In the genomic region with DNA sequence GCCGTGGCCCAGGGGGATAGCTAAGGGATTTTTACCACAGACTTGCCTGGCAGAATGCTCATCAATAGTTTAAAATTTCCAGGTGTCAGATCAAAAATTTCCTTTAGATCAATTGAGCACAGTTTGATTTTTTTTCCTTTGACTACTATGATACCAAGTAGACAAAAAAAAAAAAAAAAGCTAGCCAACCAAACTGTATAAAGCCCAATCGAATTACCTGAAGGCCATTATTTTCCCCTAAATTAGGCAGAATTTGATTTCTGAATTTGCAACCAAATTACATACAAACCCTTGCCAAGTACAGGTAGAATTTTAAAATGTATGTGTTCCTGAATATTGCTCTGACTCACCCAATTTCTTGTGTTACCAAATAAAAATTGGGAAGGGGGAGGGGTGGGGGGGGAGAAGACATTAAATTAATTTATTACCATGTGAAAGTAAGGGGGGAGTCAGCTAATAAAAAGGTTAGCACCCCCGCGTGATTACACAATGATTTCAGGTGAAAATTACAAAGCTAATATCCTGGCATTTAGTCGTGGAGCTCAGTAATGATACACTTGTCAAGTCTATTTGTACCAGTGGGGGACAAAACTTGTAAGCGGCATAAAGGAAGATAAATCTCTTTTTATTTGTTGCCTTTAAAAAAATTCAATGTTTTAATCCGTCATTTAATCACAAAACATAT, we compare ENCODE assay signal across 12 mouse cellular contexts.
DNase-seq lines count a peak whose midpoint lies in the region; ATAC-seq lines count a peak whose summit lies in the region.
"Had no signal": no experiment of that assay in that cellular context is flagged by ENCODE, and none has a peak within 500 bp of the region (broad histone marks: within the 10 kb centered on the region; RNA-seq: fewer than 3 reads in every experiment).

No protein-coding gene starts in this region.

- H3K4me3 ChIP-seq in forebrain, embryonic 12.5 days (replicated peaks), result no peak overlapping the region
- H3K4me3 ChIP-seq in forebrain, embryonic 10.5 days, result no peak overlapping the region
- no peak overlapping the region for H3K4me3 ChIP-seq in lung, embryonic 15.5 days
- peak overlapping the region; percentile 67 for H3K4me3 ChIP-seq in brown adipose tissue, adult 24 weeks (ENCODE audit: insufficient read depth, low read depth, low read length)
- peak overlapping the region; percentile 23; the same call in 1 of the 2 replicates for H3K4me3 ChIP-seq in neural tube, embryonic 14.5 days (ENCODE audit: low read depth, low read length)
- H3K4me3 ChIP-seq: heart, embryonic 13.5 days had no signal

- no peaks in the 10 kb centered on the region for H3K36me3 ChIP-seq in forebrain, embryonic 12.5 days (replicated peaks)
- no peaks in the 10 kb centered on the region for H3K36me3 ChIP-seq in forebrain, embryonic 10.5 days (replicated peaks)
- H3K36me3 ChIP-seq in lung, embryonic 15.5 days, result no peaks in the 10 kb centered on the region
- H3K36me3 ChIP-seq in neural tube, embryonic 14.5 days (ENCODE audit: control insufficient read depth, insufficient read depth, low read length), result no peaks in the 10 kb centered on the region
- H3K36me3 ChIP-seq: heart, embryonic 13.5 days had no signal

- peaks cover 28% of the 10 kb centered on the region for H3K4me1 ChIP-seq in forebrain, embryonic 12.5 days
- H3K4me1 ChIP-seq in forebrain, embryonic 10.5 days, result peaks cover 21% of the 10 kb centered on the region
- peaks cover 29% of the 10 kb centered on the region for H3K4me1 ChIP-seq in lung, embryonic 15.5 days
- H3K4me1 ChIP-seq in brown adipose tissue, adult 24 weeks (ENCODE audit: control insufficient read depth, insufficient read depth, insufficient read length, low read length), result peaks cover 20% of the 10 kb centered on the region
- H3K4me1 ChIP-seq in neural tube, embryonic 14.5 days (ENCODE audit: control insufficient read depth, insufficient read depth, low read length), result peaks cover 21% of the 10 kb centered on the region

- H3K4me2 ChIP-seq in forebrain, embryonic 12.5 days, result peak overlapping the region; percentile 32; the same call in 1 of the 2 replicates
- peak overlapping the region; percentile 44 for H3K4me2 ChIP-seq in lung, embryonic 15.5 days
- H3K4me2 ChIP-seq in neural tube, embryonic 14.5 days (ENCODE audit: low read depth, low read length), result peak overlapping the region; percentile 50

- no peak overlapping the region for H3K9ac ChIP-seq in forebrain, embryonic 12.5 days
- 0 out of 2 replicates have a peak overlapping the region, but pooled peaks have one; percentile 10 for H3K9ac ChIP-seq in lung, embryonic 15.5 days
- peak overlapping the region; percentile 52; the same call in 1 of the 2 replicates for H3K9ac ChIP-seq in neural tube, embryonic 14.5 days (replicated peaks; ENCODE audit: low read depth, low read length)

- H3K9me3 ChIP-seq in forebrain, embryonic 12.5 days, result no peaks in the 10 kb centered on the region
- H3K9me3 ChIP-seq in forebrain, embryonic 10.5 days, result no peaks in the 10 kb centered on the region
- no peaks in the 10 kb centered on the region for H3K9me3 ChIP-seq in lung, embryonic 15.5 days
- H3K9me3 ChIP-seq in neural tube, embryonic 14.5 days (ENCODE audit: control insufficient read depth, low read length), result no peaks in the 10 kb centered on the region
- H3K9me3 ChIP-seq: heart, embryonic 13.5 days had no signal

- H3K27me3 ChIP-seq in forebrain, embryonic 12.5 days, result peaks cover 82% of the 10 kb centered on the region
- H3K27me3 ChIP-seq in forebrain, embryonic 10.5 days (ENCODE audit: poor library complexity, severe bottlenecking), result peaks cover 100% of the 10 kb centered on the region
- no peaks in the 10 kb centered on the region for H3K27me3 ChIP-seq in lung, embryonic 15.5 days
- H3K27me3 ChIP-seq in neural tube, embryonic 14.5 days (ENCODE audit: control insufficient read depth, insufficient read depth, low read length), result peaks cover 2% of the 10 kb centered on the region; the same call in 1 of the 2 replicates

- 81% methylated on average over 7 of the region's 7 CpGs for WGBS in forebrain, embryonic 12.5 days
- WGBS in forebrain, embryonic 10.5 days, result 80% methylated on average over 7 of the region's 7 CpGs
- 84% methylated on average over 7 of the region's 7 CpGs for WGBS in lung, embryonic 15.5 days
- WGBS in neural tube, embryonic 14.5 days, result 49% methylated on average over 7 of the region's 7 CpGs

- DNase-seq in forebrain, embryonic 10.5 days (ENCODE audit: extremely low spot score, low spot score), result no peak
- DNase-seq in lung, postnatal 10 days, result no peak
- DNase-seq in kidney, postnatal 36 days, result no peak
- DNase-seq: B cell, adult 2 months; right cerebral cortex, postnatal 25 days; thymus, postnatal 25 days had no signal

- H3K27ac ChIP-seq in forebrain, embryonic 12.5 days, result no peak overlapping the region
- no peak overlapping the region for H3K27ac ChIP-seq in forebrain, embryonic 10.5 days
- H3K27ac ChIP-seq in lung, embryonic 15.5 days, result peak overlapping the region; percentile 41; the same call in 1 of the 2 replicates
- H3K27ac ChIP-seq in brown adipose tissue, adult 24 weeks (replicated peaks; ENCODE audit: low read depth, low read length), result peak overlapping the region; percentile 93
- peak overlapping the region; percentile 99 for H3K27ac ChIP-seq in neural tube, embryonic 14.5 days (ENCODE audit: low read depth, low read length)

- ATAC-seq in forebrain, embryonic 12.5 days (ENCODE audit: low FRiP score), result no peak
- ATAC-seq in lung, embryonic 15.5 days (ENCODE audit: borderline replicate concordance, extremely low read depth, low FRiP score, low TSS enrichment), result no peak
- no peak for ATAC-seq in neural tube, embryonic 14.5 days (ENCODE audit: low read depth)
- no peak for ATAC-seq in megakaryocyte progenitor cell, adult 5-6 weeks (replicated peaks; ENCODE audit: poor library complexity)

Comparison
In these comparisons a context has a peak if more than half of its experiments do, and no peak if none do; other contexts are left out.
1. H3K27ac ChIP-seq: peak in lung, embryonic 15.5 days (single experiment), brown adipose tissue, adult 24 weeks (single experiment) and neural tube, embryonic 14.5 days (single experiment); none in forebrain, embryonic 12.5 days (single experiment) and forebrain, embryonic 10.5 days (single experiment).
2. H3K4me3 ChIP-seq: peak in brown adipose tissue, adult 24 weeks (single experiment) and neural tube, embryonic 14.5 days (single experiment); none in forebrain, embryonic 12.5 days (single experiment), forebrain, embryonic 10.5 days (single experiment) and lung, embryonic 15.5 days (single experiment).
3. Peak in every context shown above with its lines, with median percentiles within 50 percentile points of each other: H3K4me2 ChIP-seq.